ENCODE assay signal across 8 mouse cellular contexts in the genomic region with DNA sequence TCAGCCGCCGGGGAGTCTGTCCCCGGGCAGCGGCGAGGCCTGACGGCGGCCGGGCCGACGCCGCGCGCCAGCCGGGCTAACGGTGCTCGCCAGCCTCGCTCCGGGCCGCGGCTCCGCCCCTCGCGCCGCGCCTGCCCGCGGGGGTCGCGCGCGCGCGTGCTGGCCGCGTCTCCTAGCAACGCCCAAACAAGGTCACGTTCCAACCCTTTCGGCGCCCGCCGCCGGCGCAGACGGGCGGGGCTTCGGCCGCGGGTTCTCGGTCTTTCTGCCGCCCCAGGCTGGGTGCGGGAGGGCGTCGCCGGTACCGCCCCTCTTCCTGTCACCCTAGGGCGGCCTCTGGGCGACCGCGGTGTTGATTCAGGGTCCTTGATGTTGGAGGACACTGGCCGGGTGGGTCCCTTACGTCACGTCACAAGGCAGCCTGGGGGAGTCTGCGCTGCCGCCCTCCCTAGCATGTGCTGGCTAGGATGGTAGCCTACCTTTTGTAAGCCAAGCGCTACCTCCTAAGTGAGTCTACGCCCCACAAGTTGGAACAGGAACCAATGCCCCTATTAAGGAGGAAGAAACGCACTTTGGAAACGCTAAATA. TPM values are rescaled to one million over a fixed set of nuclear protein-coding genes. Genes with fewer than 3 reads are reported as not detected.
A peak's percentile ranks its signal among the peaks of the same experiment; 100 is the strongest.
DNase-seq lines count a peak whose midpoint lies in the region; ATAC-seq lines count a peak whose summit lies in the region.

A gene (minus strand): TSS at position 150 of the 588 bp plus-strand sequence.

- H3K9me3 ChIP-seq in hindbrain, embryonic 12.5 days (replicated peaks), result no peaks in the 10 kb centered on the region

- H3K4me1 ChIP-seq in hindbrain, embryonic 12.5 days, result peaks cover 10% of the 10 kb centered on the region

- ATAC-seq in hindbrain, embryonic 12.5 days (ENCODE audit: low FRiP score), result peak; percentile 92

- under 1% methylated on average over 68 of the region's 68 CpGs for WGBS in hindbrain, embryonic 12.5 days

- peak within 1 kb of the TSS; percentile 88 for H3K4me3 ChIP-seq in hindbrain, embryonic 12.5 days

- peak; percentile 93 for DNase-seq in NIH3T3 (ENCODE audit: low read depth)
- peak; percentile 92 to 94 for DNase-seq in cerebellum, postnatal 10 days
- peak; percentile 77 to 84 for DNase-seq in frontal cortex, postnatal 14 days (ENCODE audit: low spot score in 2 of 2)
- DNase-seq in layer of hippocampus, postnatal 14 days (ENCODE audit: low spot score in 2 of 2), result peak; percentile 85 to 87
- peak; percentile 94 for DNase-seq in lung, postnatal 10 days
- peak; percentile 92 for DNase-seq in ovary, postnatal 14 days (ENCODE audit: low spot score)
- peak; percentile 90 to 94 for DNase-seq in thymus, postnatal 10 days (ENCODE audit: low spot score in 2 of 2)

- H3K27me3 ChIP-seq in hindbrain, embryonic 12.5 days, result no peaks in the 10 kb centered on the region

- peak within 1 kb of the TSS; percentile 74 for H3K9ac ChIP-seq in hindbrain, embryonic 12.5 days

- no peaks in the 10 kb centered on the region for H3K36me3 ChIP-seq in hindbrain, embryonic 12.5 days

- peak within 1 kb of the TSS; percentile 92 for H3K27ac ChIP-seq in hindbrain, embryonic 12.5 days

- H3K4me2 ChIP-seq in hindbrain, embryonic 12.5 days (replicated peaks), result peak within 1 kb of the TSS; percentile 69

RNA-seq across cellular contexts. Expression of the gene that starts here (rescaled TPM):
- polyA plus RNA-seq in hindbrain, embryonic 12.5 days (2016; fragmentation: Nextera tagmentation; extraction: Ambion mirVana), result 90.7 and 105 TPM in 2 replicates
- total RNA-seq in layer of hippocampus, postnatal 14 days (2021), result 10 to 100 TPM; 37.3 to 37.5 TPM

Comparison
In these comparisons a context has a peak if more than half of its experiments do, and no peak if none do; other contexts are left out.
1. Peak in every context shown above with its lines: DNase-seq, ATAC-seq, H3K4me3 ChIP-seq and H3K27ac ChIP-seq.